Mouse (Mus musculus) urinary bladder, adult 2 months (tissue): ENCODE measurements around the gene Myrf. TPM values are rescaled to one million over a fixed set of nuclear protein-coding genes. Genes with fewer than 3 reads are reported as not detected.
A peak's percentile ranks its signal among the peaks of the same experiment; 100 is the strongest.

Experiments used
- DNase-seq: peaks from one replicate; pipeline ENCODE4 v3.0.0; 2022; ENCODE audit warnings: low spot score
- polyA plus RNA-seq: library from polyadenylated mRNA; depleted of rRNA; stranded (reverse); fragments of >200 nt; gene quantifications from 2 replicates; pipeline ENCODE4 v1.2.3, GENCODE M21; 2012; rRNA removed

Myrf gene
- 3.8 and 4.3 TPM in 2 replicates for polyA plus RNA-seq

DNA sequence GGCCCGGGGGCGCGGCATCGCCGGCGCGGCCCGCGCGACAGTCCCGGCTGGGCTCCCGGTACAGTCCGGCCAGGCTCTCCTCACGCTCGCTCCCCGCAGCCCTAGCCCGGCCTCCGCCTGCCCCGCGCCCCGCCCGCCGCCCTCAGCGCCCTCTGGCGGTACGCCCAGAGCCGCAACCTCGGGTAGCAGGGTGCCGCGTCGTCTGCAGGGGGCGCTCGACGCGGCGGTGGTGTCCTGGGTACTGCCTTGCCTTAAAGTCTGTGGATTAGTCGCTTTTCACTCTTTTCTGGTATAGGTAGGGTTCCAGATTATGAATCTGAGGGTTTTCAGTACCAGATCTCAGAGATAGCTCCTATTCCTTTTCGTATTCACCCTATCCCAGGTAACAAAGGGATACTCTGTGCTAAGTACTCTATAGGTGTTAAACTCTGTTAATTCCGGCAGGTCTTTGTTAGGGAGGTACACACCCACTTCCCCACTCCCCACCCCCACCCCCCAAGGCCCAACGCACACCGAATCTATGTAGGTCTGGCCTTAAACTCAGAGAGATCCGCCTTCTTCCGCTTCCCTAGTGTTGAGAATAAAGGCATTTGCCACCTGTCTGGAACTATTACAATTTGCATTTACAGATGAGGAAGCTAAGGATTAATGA lies at the start of gene Myrf:
Myrf (minus strand) TSS at position 95 of the 652 bp plus-strand sequence.
- peak; percentile 81 for DNase-seq

DNA sequence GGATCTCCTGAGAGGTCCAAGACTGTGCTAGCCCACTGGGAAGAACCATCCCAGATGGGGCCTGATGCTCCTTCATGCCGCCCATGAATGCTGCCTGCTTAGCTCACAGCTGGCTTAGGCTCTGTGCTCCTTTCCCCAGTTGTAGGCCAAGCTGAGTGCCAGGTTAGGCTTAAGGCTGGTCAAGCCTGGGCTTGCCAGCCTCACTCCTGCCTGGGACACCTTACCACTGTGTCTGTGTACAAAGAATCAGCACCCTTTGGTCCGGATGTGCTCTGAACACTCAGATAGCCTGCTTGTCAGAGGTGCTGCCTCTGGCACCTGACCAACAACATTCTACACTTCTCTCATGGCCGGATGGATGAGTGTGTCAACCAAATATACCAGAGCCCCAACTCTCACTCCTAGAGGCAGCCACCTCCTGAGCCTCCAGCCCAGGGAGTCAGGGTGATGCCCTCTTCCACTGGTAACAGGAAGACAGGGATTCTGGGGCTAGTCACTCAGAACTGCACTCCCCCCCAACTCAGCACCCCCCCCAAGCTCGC lies 49.1 kb upstream of the Myrf start:
- no peak for DNase-seq

GRCm38 (mm10) chr19:10288125-10289040 lies 47.8 kb upstream of the Myrf start:
- DNase-seq = no peak

- DNase-seq = no peak
Measured at GRCm38 (mm10) chr19:10286458-10286872, 45.9 kb upstream of the Myrf start.

- DNase-seq = no peak
Measured at GRCm38 (mm10) chr19:10280771-10281540, 40.4 kb upstream of the Myrf start.

DNA sequence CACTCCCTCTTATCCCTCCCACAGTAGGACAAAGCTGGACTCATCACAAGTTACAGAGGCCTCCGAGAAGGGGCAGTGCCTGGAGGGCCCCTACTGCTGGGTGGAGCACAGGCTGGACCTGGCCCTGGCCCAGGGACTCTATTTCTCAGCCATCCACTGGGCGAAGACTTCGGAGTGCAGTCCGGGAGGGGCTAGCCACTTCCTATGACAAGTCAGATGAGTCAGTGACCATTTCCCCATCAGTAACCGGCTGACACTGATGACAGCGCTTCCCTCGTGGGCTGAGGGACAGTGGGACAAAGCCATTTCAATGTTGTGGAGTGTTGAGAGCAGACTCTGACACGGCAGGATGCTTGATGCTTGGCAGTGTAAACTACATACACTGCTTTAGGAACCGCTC lies 39.1 kb upstream of the Myrf start:
- DNase-seq = no peak

DNA sequence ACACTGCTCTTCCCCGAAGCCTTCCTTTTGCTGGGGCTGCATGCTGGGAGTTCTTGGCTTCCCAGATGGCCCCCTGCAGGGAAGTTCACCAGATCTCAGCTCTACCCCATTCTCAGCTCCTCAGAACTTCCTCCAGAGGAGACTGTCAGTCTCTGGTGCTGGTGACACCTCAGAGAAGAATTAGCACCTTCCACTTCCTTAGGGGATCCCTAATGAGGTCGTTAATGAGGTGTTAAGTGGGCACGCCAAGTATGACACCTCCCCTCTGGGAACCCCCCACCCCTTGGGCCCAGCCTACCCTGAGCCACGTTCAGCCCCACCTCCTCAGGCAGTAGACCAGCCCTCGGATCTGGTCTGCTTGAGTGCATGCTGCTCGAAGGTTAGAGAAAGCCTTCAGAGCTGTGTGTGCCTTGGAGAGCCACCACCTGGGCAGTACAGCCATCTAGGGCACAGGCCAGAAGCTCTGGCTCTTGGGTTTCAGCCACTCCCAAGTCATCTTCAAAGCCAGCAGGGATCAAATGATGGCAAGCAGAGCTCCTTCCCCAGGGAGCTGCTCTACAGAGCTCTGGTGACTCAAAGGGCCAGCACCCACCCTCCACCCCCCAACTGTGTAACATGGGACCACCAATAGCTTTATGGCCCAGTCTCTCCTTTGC lies 38.2 kb upstream of the Myrf start:
- no peak for DNase-seq

DNA sequence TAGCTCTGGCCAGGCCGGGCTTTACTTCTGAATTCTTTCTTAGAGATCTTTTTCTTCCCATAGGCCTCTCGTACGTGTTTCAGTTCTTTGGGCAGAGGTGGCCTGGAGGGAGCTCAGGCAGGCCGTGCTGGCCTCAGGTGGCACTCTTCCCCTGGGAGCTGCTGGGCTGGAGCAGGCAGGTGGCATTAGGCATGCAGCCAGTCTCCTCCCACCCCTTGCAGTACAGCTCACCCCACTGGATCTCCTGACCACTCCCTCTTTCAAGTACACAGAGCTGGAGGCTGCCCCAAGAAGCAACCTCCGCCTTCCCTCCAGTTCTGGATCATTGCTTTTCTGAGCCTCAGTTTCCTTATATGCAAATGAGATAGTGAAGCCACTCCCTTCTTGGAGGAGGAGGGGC lies 37.2 kb upstream of the Myrf start:
- peak; percentile 50 for DNase-seq

DNA sequence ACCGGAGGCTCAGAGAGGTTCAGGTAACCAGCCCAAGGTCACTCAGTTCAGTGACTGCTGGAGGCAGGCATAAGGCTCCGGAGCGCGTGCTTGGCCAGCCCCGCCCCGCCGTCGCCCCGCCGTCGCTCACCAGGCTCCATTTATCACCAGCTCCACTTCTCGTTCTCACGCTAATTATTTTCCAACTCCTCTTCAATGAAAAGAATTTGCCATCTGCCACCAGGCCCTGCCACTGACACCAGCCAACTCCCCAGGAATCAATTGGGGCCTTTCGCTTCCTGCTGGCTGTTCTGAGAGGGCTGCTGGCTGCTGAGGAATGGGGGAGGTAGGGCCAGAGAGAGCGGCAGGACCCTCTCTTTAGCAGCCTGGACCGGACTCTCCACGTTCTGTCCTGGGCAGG lies 36.8 kb upstream of the Myrf start:
- no peak for DNase-seq

DNA sequence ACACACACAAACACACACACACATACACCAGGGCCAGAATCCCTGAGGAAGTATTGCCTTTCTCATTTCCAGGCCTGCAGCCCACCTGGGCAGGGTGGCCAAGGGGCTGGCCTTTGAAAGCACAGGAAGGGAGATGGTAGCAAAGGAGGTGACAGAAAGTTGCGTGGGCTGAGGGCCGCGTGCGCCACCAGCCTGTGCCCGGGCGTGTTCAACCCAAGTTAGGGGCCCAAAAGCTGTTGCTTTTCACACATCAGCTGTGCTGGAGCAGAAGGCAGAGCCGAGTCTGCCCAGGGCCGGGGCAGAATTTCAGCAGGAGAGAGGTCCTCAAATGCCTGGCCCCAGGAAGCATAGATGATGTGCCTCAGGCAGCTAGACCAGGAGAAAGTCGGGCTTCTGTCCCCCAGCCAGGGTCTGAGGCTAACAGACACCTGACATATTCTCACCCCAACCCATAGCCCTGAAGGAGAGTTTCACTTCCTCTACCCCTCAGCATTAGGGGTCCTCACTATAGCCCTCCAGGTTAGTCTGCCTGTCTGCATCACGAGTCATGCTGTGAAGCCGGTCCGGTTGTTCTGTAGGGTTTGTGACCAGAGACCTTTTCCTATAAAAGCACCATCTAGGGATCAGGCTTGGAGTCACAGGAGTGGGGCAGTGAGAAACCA lies 36.1 kb upstream of the Myrf start:
- DNase-seq = no peak

DNA sequence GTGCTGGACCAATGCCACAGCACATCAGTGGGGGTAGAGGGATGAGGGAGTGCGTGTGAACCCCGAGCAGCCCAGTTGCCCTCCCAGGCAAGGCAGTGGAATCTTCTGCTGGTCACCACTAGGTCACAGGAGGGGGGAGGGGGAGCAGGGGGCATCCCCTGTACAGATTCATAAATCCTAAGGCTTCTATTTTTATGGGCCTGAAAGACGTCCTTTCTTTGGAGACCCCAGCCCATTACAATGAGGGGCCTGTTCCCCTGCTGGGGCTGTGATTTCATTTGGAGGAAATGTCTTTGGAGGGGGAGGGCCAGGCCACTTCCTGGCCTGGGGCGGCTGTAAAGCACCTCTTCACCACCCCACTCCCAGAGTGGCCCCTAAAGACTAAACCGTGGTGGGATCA lies 33.5 kb upstream of the Myrf start:
- no peak for DNase-seq

- peak; percentile 41 for DNase-seq
Measured at GRCm38 (mm10) chr19:10272746-10273145, 32.2 kb upstream of the Myrf start.

GRCm38 (mm10) chr19:10271592-10271991 lies 31.0 kb upstream of the Myrf start:
- no peak for DNase-seq

- DNase-seq = no peak
Measured at GRCm38 (mm10) chr19:10270356-10270755, 29.8 kb upstream of the Myrf start.

DNA sequence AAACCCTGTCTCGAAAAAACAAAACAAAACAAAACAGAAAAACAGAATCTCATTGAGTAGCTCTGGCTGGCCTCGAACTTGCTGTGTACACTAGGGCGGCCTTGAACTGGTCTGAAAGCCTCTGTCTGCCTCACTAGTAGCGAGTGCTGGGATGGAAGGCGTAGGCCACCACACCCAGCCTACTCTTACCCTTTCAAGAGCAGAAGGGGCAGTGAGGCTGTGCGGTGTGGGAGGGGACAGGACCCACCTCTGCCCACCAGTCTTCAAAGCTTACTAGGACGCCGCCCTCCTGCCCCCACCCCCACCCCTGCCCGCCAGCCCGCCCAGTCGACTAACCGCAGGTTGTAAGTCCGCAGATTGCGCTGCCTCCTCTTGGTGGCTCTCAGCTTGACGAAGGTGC lies 28.3 kb upstream of the Myrf start:
- DNase-seq = no peak

- DNase-seq = no peak
Measured at GRCm38 (mm10) chr19:10267953-10268352, 27.4 kb upstream of the Myrf start.

GRCm38 (mm10) chr19:10267057-10267456 lies 26.5 kb upstream of the Myrf start:
- DNase-seq = no peak

GRCm38 (mm10) chr19:10266196-10266850 lies 25.8 kb upstream of the Myrf start:
- DNase-seq = peak; percentile 75

DNA sequence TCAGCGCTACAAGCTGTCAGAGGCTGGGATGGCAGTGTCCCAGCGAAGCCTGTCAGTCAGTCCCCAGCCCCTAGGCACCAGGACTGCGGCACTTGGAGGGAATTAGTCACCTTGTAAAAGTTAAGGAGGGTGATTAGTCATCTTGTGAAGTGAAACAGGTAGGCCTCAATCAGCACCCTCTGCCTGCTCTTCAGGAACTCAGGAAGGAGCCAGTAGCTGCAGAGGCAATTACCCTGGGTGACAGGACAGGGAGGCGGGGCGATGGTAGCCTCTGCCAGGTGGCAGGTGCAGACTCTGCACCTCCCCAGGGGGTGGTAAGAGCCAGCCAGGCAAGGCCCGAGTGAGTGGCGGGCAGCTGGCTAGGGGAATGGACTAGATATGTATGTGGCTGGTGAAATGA lies 20.8 kb upstream of the Myrf start:
- no peak for DNase-seq

DNA sequence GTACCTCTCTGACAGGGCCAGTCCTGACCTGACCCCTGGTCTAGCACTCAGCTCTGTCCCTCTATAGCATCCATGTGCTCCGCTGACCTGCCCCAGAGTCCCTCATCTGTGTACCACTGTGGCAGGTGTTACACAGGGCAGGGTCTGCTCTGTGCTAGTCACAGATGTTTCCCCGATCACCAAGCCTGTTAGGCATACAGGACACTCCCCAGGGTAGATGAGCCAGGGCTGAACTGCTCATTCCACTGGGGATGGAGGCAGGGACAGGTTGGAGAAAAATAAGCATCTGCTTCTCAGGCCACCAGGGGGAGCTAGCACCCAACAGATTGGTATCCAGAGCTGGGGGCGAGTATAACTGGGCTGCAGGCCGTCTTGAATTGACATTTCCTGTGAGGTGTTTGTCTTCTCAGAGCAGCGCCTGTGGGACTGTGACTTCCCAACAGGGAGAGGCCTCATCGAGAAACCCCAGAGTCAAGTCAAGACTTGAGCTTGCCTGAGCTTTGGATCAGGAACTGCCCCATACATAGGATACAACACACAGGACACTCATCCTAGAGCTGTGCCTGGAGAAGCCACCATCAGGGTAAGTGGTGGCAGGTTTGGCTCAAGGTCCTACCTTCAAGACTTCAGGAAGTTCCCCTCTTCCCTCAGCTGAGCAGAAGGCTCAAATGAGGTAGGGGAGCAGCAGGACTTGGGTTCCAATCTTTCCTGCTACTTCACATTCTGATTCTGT lies 17.9 kb upstream of the Myrf start:
- DNase-seq = peak; percentile 60
